In genomic region chr7:111663139-111664073, GRCm38 (mm10) we compare ENCODE assay signal across 8 mouse cellular contexts.
DNase-seq lines count a peak whose midpoint lies in the region; ATAC-seq and TF ChIP-seq lines count a peak whose summit lies in the region.

No protein-coding gene starts in this region.

- peaks cover 14% of the 10 kb centered on the region; the same call in 1 of the 2 replicates for H3K4me1 ChIP-seq in kidney, postnatal 0 days (replicated peaks; ENCODE audit: insufficient read depth, low read length)
- H3K4me1 ChIP-seq in stomach, embryonic 14.5 days (ENCODE audit: control insufficient read depth, insufficient read depth, low read length) = peaks cover 4% of the 10 kb centered on the region; the same call in 1 of the 2 replicates

- no peaks in the 10 kb centered on the region for H3K36me3 ChIP-seq in kidney, postnatal 0 days (ENCODE audit: insufficient read depth, low read length)
- no peaks in the 10 kb centered on the region for H3K36me3 ChIP-seq in stomach, embryonic 14.5 days (ENCODE audit: control insufficient read depth, insufficient read depth, low read length)

- no peak for ATAC-seq in kidney, postnatal 0 days (replicated peaks; ENCODE audit: low FRiP score, low read depth)
- ATAC-seq in stomach, embryonic 14.5 days (ENCODE audit: insufficient number of reproducible peaks, insufficient read depth, low FRiP score, low read depth) = peak; percentile 58; the same call in 1 of the 2 replicates
- no peak for ATAC-seq in activated CD4-positive, CD25-positive, alpha-beta regulatory T cell, adult 4 months
- no peak for ATAC-seq in granulocyte monocyte progenitor cell, adult 5-6 weeks (replicated peaks; ENCODE audit: poor library complexity, severe bottlenecking)

- no peaks in the 10 kb centered on the region for H3K9me3 ChIP-seq in kidney, postnatal 0 days (replicated peaks; ENCODE audit: low read length)
- H3K9me3 ChIP-seq in stomach, embryonic 14.5 days (ENCODE audit: control insufficient read depth, low read depth, low read length) = no peaks in the 10 kb centered on the region

- DNase-seq in adrenal gland, postnatal 14 days = peak; percentile 31
- DNase-seq in adrenal gland, postnatal 4 days (ENCODE audit: low spot score in 2 of 2) = no peak
- peak; percentile 44 for DNase-seq in NIH3T3 (ENCODE audit: low read depth)
- DNase-seq in fat pad, adult 2 months (ENCODE audit: extremely low read depth, low read depth, low spot score) = peak; percentile 80
- DNase-seq in kidney, postnatal 0 days (ENCODE audit: low spot score) = peak; percentile 32

- no peak overlapping the region for H3K9ac ChIP-seq in kidney, postnatal 0 days (ENCODE audit: low read depth, low read length)
- H3K9ac ChIP-seq in stomach, embryonic 14.5 days (replicated peaks; ENCODE audit: low read depth, low read length) = no peak overlapping the region

- no peak overlapping the region for H3K4me3 ChIP-seq in kidney, postnatal 0 days (replicated peaks; ENCODE audit: low read depth, low read length)
- H3K4me3 ChIP-seq in stomach, embryonic 14.5 days (ENCODE audit: low read depth, low read length) = no peak overlapping the region

- peak overlapping the region; percentile 37 for H3K27ac ChIP-seq in kidney, postnatal 0 days
- peak overlapping the region; percentile 70; the same call in 1 of the 2 replicates for H3K27ac ChIP-seq in stomach, embryonic 14.5 days (ENCODE audit: low read length)

- no peaks in the 10 kb centered on the region for H3K27me3 ChIP-seq in kidney, postnatal 0 days (ENCODE audit: insufficient read depth, low read length)
- no peaks in the 10 kb centered on the region for H3K27me3 ChIP-seq in stomach, embryonic 14.5 days (ENCODE audit: control insufficient read depth, insufficient read depth, low read length)

- WGBS in kidney, postnatal 0 days = 23% methylated on average over 14 of the region's 14 CpGs
- 35% methylated on average over 14 of the region's 14 CpGs for WGBS in stomach, embryonic 14.5 days

- no peak for TF ChIP-seq CTCF in kidney, postnatal 0 days (IDR thresholded peaks at IDR 0.05; ENCODE audit: low read depth)

- H3K4me2 ChIP-seq in kidney, postnatal 0 days (ENCODE audit: low read length) = no peak overlapping the region
- H3K4me2 ChIP-seq in stomach, embryonic 14.5 days (replicated peaks; ENCODE audit: low read depth, low read length) = no peak overlapping the region

Comparison
In these comparisons a context has a peak if more than half of its experiments do, and no peak if none do; other contexts are left out.
1. DNase-seq: peak in adrenal gland, postnatal 14 days (single experiment), NIH3T3 (single experiment), fat pad, adult 2 months (single experiment) and kidney, postnatal 0 days (single experiment); none in adrenal gland, postnatal 4 days (0 of 2).